ENCODE assay signal across 10 mouse cellular contexts in genomic region chr19:42256611-42257240, GRCm38 (mm10). TPM values are rescaled to one million over a fixed set of nuclear protein-coding genes. Genes with fewer than 3 reads are reported as not detected.
A peak's percentile ranks its signal among the peaks of the same experiment; 100 is the strongest.
DNase-seq lines count a peak whose midpoint lies in the region; ATAC-seq and TF ChIP-seq lines count a peak whose summit lies in the region.
"Had no signal": no experiment of that assay in that cellular context is flagged by ENCODE, and none has a peak within 500 bp of the region (broad histone marks: within the 10 kb centered on the region; RNA-seq: fewer than 3 reads in every experiment).

No protein-coding gene starts in this region.

- TF ChIP-seq CTCF in Patski (IDR thresholded peaks at IDR 0.05), result no peak

- peak; percentile 49 for DNase-seq in Patski (ENCODE audit: low read depth, low spot score)
- peak; percentile 86 for DNase-seq in cerebellum, adult 9-11 months
- no peak for DNase-seq in lung, postnatal 10 days
- DNase-seq in gastrocnemius, adult 18-20 months (ENCODE audit: low spot score), result no peak
- no peak for DNase-seq in thymus, postnatal 0 days (ENCODE audit: low spot score)
- no peak for DNase-seq in adrenal gland, postnatal 4 days (ENCODE audit: low spot score in 2 of 2)

- H3K9ac ChIP-seq in hindbrain, embryonic 15.5 days, result peak overlapping the region; percentile 55
- H3K9ac ChIP-seq in neural tube, embryonic 12.5 days, result peak overlapping the region; percentile 64; the same call in 1 of the 2 replicates

- WGBS in hindbrain, embryonic 15.5 days, result 24% methylated on average over 12 of the region's 12 CpGs
- 71% methylated on average over 12 of the region's 12 CpGs for WGBS in neural tube, embryonic 12.5 days

- peaks cover 34% of the 10 kb centered on the region for H3K4me1 ChIP-seq in hindbrain, embryonic 15.5 days (replicated peaks)
- peaks cover 19% of the 10 kb centered on the region for H3K4me1 ChIP-seq in neural tube, embryonic 12.5 days

- peaks cover 12% of the 10 kb centered on the region for H3K27me3 ChIP-seq in Patski
- H3K27me3 ChIP-seq in hindbrain, embryonic 15.5 days, result 0 out of 2 replicates have a peak, but pooled peaks cover 8% of the 10 kb centered on the region
- peaks cover 17% of the 10 kb centered on the region for H3K27me3 ChIP-seq in neural tube, embryonic 12.5 days (replicated peaks)

- peak overlapping the region; percentile 45 for H3K4me3 ChIP-seq in hindbrain, embryonic 15.5 days
- H3K4me3 ChIP-seq in neural tube, embryonic 12.5 days, result peak overlapping the region; percentile 52; the same call in 1 of the 2 replicates
- H3K4me3 ChIP-seq: erythroblast, embryonic 14.5 days had no signal

- CTCF ChIA-PET in Patski (lab: Charles Lee), result interaction anchor here (1.0 to 2.0 kb wide), 5 partner anchors 12 to 59 kb away, joined by 3 to 7 read pairs (median 5); no protein-coding TSS in a partner anchor

- in situ Hi-C loops in Patski (cut with MboI; ENCODE audit: low pct_unique_long_range_greater_than_20kb), result no loop called here

- no peaks in the 10 kb centered on the region for H3K9me3 ChIP-seq in hindbrain, embryonic 15.5 days
- H3K9me3 ChIP-seq in neural tube, embryonic 12.5 days, result no peaks in the 10 kb centered on the region

- H3K27ac ChIP-seq in hindbrain, embryonic 15.5 days (replicated peaks), result peak overlapping the region; percentile 80
- no peak overlapping the region for H3K27ac ChIP-seq in neural tube, embryonic 12.5 days

- peak overlapping the region; percentile 62 for H3K4me2 ChIP-seq in hindbrain, embryonic 15.5 days
- H3K4me2 ChIP-seq in neural tube, embryonic 12.5 days (replicated peaks), result peak overlapping the region; percentile 87

- H3K36me3 ChIP-seq in hindbrain, embryonic 15.5 days, result no peaks in the 10 kb centered on the region
- no peaks in the 10 kb centered on the region for H3K36me3 ChIP-seq in neural tube, embryonic 12.5 days

- POLR2A ChIA-PET in Patski (lab: Charles Lee), result interaction anchor here (0.6 to 2.4 kb wide), 4 partner anchors 12 to 590 kb away, joined by 3 to 6 read pairs (median 4); no protein-coding TSS in a partner anchor

- no peak for ATAC-seq in Patski
- peak; percentile 17 for ATAC-seq in hindbrain, embryonic 15.5 days (ENCODE audit: low FRiP score, low read depth)
- ATAC-seq in neural tube, embryonic 12.5 days (ENCODE audit: low FRiP score, low read depth), result no peak

RNA-seq across cellular contexts. Expression of gene Golga7b, which starts 9.4 kb away (rescaled TPM):
- polyA plus RNA-seq in Patski (2021), result 0.12 TPM
- 61.7 and 68.4 TPM in 2 replicates for polyA plus RNA-seq in hindbrain, embryonic 15.5 days (2015; fragmentation: Nextera tagmentation; extraction: Ambion mirVana)
- polyA plus RNA-seq in neural tube, embryonic 12.5 days (2016; fragmentation: Nextera tagmentation; extraction: Ambion mirVana), result 19.8 and 22.9 TPM in 2 replicates
- 1 to 10 TPM; 2.9 to 3.7 TPM for total RNA-seq in gastrocnemius, adult 18-20 months (2021)
- polyA plus RNA-seq in thymus, postnatal 0 days (2015; fragmentation: Nextera tagmentation; extraction: Ambion mirVana), result 0.39 and 0.52 TPM in 2 replicates
- total RNA-seq in adrenal gland, postnatal 4 days (2021), result 1 to 10 TPM; 2.3 to 3.4 TPM
- total RNA-seq: hematopoietic stem cell, adult 5-6 weeks had no signal
- polyA plus RNA-seq: erythroblast, embryonic 14.5 days had no signal

RNA-seq across cellular contexts. Expression of gene Sfrp5, which starts 54.7 kb away (rescaled TPM):
- 0.04 TPM for polyA plus RNA-seq in Patski (2021)
- polyA plus RNA-seq in hindbrain, embryonic 15.5 days (2015; fragmentation: Nextera tagmentation; extraction: Ambion mirVana), result 3.2 and 4.0 TPM in 2 replicates
- 8.1 and 12.8 TPM in 2 replicates for polyA plus RNA-seq in neural tube, embryonic 12.5 days (2016; fragmentation: Nextera tagmentation; extraction: Ambion mirVana)
- 1 to 10 TPM; 3.0 to 9.3 TPM for total RNA-seq in gastrocnemius, adult 18-20 months (2021)
- polyA plus RNA-seq in thymus, postnatal 0 days (2015; fragmentation: Nextera tagmentation; extraction: Ambion mirVana), result 0.36 and 0.49 TPM in 2 replicates
- 1 to 10 TPM; 6.2 to 6.9 TPM for total RNA-seq in adrenal gland, postnatal 4 days (2021)
- polyA plus RNA-seq: erythroblast, embryonic 14.5 days had no signal

Comparison
In these comparisons a context has a peak if more than half of its experiments do, and no peak if none do; other contexts are left out.
1. DNase-seq: peak in Patski (single experiment) and cerebellum, adult 9-11 months (single experiment); none in lung, postnatal 10 days (single experiment), gastrocnemius, adult 18-20 months (single experiment), thymus, postnatal 0 days (single experiment) and adrenal gland, postnatal 4 days (0 of 2).
2. RNA of gene Golga7b, which starts 9.4 kb away (polyA plus RNA-seq): 61.7 to 68.4 TPM in hindbrain, embryonic 15.5 days and 19.8 to 22.9 TPM in neural tube, embryonic 12.5 days; 0.39 to 0.52 TPM in thymus, postnatal 0 days and 0.12 TPM in Patski (single experiment); every median in the first group is over 10 times any median in the second.